In genomic region chr8:123799434-123799833, GRCm38 (mm10) we compare ENCODE assay signal across 27 mouse cellular contexts. TPM values are rescaled to one million over a fixed set of nuclear protein-coding genes. Genes with fewer than 3 reads are reported as not detected.
DNase-seq lines count a peak whose midpoint lies in the region; ATAC-seq lines count a peak whose summit lies in the region.
"Had no signal": no experiment of that assay in that cellular context is flagged by ENCODE, and none has a peak within 500 bp of the region (broad histone marks: within the 10 kb centered on the region; RNA-seq: fewer than 3 reads in every experiment).

No protein-coding gene starts in this region.

- H3K4me1 ChIP-seq in intestine, embryonic 16.5 days (ENCODE audit: control insufficient read depth, insufficient read depth, low read length) = peaks cover 12% of the 10 kb centered on the region
- H3K4me1 ChIP-seq in intestine, embryonic 15.5 days (replicated peaks) = peaks cover 6% of the 10 kb centered on the region
- peaks cover 9% of the 10 kb centered on the region; the same call in 1 of the 2 replicates for H3K4me1 ChIP-seq in embryonic facial prominence, embryonic 14.5 days (ENCODE audit: control insufficient read depth, insufficient read depth, low read length)
- peaks cover 44% of the 10 kb centered on the region for H3K4me1 ChIP-seq in liver, embryonic 13.5 days (replicated peaks)
- 0 out of 2 replicates have a peak, but pooled peaks cover 2% of the 10 kb centered on the region for H3K4me1 ChIP-seq in neural tube, embryonic 15.5 days
- H3K4me1 ChIP-seq: forebrain, embryonic 12.5 days; heart, embryonic 10.5 days; heart, embryonic 15.5 days; stomach, embryonic 15.5 days had no signal

- H3K36me3 ChIP-seq in intestine, embryonic 16.5 days (ENCODE audit: control insufficient read depth, insufficient read depth, low read length) = no peaks in the 10 kb centered on the region
- H3K36me3 ChIP-seq in intestine, embryonic 15.5 days = no peaks in the 10 kb centered on the region
- H3K36me3 ChIP-seq in embryonic facial prominence, embryonic 14.5 days (ENCODE audit: control insufficient read depth, insufficient read depth, low read length) = no peaks in the 10 kb centered on the region
- H3K36me3 ChIP-seq in liver, embryonic 13.5 days = no peaks in the 10 kb centered on the region
- no peaks in the 10 kb centered on the region for H3K36me3 ChIP-seq in neural tube, embryonic 15.5 days
- H3K36me3 ChIP-seq: forebrain, embryonic 12.5 days; G1E; heart, embryonic 10.5 days; heart, embryonic 15.5 days; limb, embryonic 12.5 days; stomach, embryonic 15.5 days had no signal

- DNase-seq in embryonic facial prominence, embryonic 14.5 days (ENCODE audit: low spot score) = no peak
- no peak for DNase-seq in liver, embryonic 13.5 days
- DNase-seq in heart, adult 8-10 months (ENCODE audit: low spot score) = no peak
- no peak for DNase-seq in spleen, adult 12 weeks (ENCODE audit: low spot score)
- DNase-seq: adrenal gland, postnatal 14 days; cerebellum, adult 18-20 months; cerebellum, postnatal 10 days; gastrocnemius, postnatal 14 days; kidney, adult 9 months; kidney, postnatal 10 days; lung, postnatal 36 days; right cerebral cortex, adult 18-20 months; thymus, postnatal 36 days had no signal

- no peak overlapping the region for H3K4me3 ChIP-seq in intestine, embryonic 16.5 days (ENCODE audit: low read length)
- no peak overlapping the region for H3K4me3 ChIP-seq in intestine, embryonic 15.5 days (replicated peaks)
- H3K4me3 ChIP-seq in embryonic facial prominence, embryonic 14.5 days (ENCODE audit: low read depth, low read length) = no peak overlapping the region
- H3K4me3 ChIP-seq in liver, embryonic 13.5 days (replicated peaks) = no peak overlapping the region
- no peak overlapping the region for H3K4me3 ChIP-seq in neural tube, embryonic 15.5 days (replicated peaks)
- H3K4me3 ChIP-seq: erythroblast, embryonic 14.5 days; forebrain, embryonic 12.5 days; heart, embryonic 10.5 days; heart, embryonic 15.5 days; limb, embryonic 12.5 days; stomach, embryonic 15.5 days had no signal

- 0 out of 2 replicates have a peak overlapping the region, but pooled peaks have one; percentile 14 for H3K9ac ChIP-seq in intestine, embryonic 16.5 days (ENCODE audit: low read depth, low read length)
- no peak overlapping the region for H3K9ac ChIP-seq in intestine, embryonic 15.5 days
- H3K9ac ChIP-seq in embryonic facial prominence, embryonic 14.5 days (ENCODE audit: low read depth, low read length) = no peak overlapping the region
- no peak overlapping the region for H3K9ac ChIP-seq in liver, embryonic 13.5 days
- no peak overlapping the region for H3K9ac ChIP-seq in neural tube, embryonic 15.5 days (replicated peaks)
- H3K9ac ChIP-seq: forebrain, embryonic 12.5 days; heart, embryonic 15.5 days; limb, embryonic 12.5 days; liver, embryonic 14.5 days; stomach, embryonic 15.5 days had no signal

- H3K9me3 ChIP-seq in intestine, embryonic 16.5 days (ENCODE audit: control insufficient read depth, low read length) = no peaks in the 10 kb centered on the region; the same call in 1 of the 2 replicates
- H3K9me3 ChIP-seq in intestine, embryonic 15.5 days = no peaks in the 10 kb centered on the region; the same call in 1 of the 2 replicates
- H3K9me3 ChIP-seq in embryonic facial prominence, embryonic 14.5 days (ENCODE audit: control insufficient read depth, low read length) = no peaks in the 10 kb centered on the region
- H3K9me3 ChIP-seq in liver, embryonic 13.5 days (replicated peaks) = no peaks in the 10 kb centered on the region
- H3K9me3 ChIP-seq in neural tube, embryonic 15.5 days (replicated peaks) = no peaks in the 10 kb centered on the region
- H3K9me3 ChIP-seq: forebrain, embryonic 12.5 days; heart, embryonic 10.5 days; heart, embryonic 15.5 days; stomach, embryonic 15.5 days had no signal

- H3K4me2 ChIP-seq in intestine, embryonic 16.5 days (ENCODE audit: low read depth, low read length) = no peak overlapping the region
- no peak overlapping the region for H3K4me2 ChIP-seq in intestine, embryonic 15.5 days (replicated peaks)
- H3K4me2 ChIP-seq in embryonic facial prominence, embryonic 14.5 days (ENCODE audit: low read depth, low read length) = no peak overlapping the region
- H3K4me2 ChIP-seq in liver, embryonic 13.5 days = no peak overlapping the region
- no peak overlapping the region for H3K4me2 ChIP-seq in neural tube, embryonic 15.5 days
- H3K4me2 ChIP-seq: forebrain, embryonic 12.5 days; heart, embryonic 15.5 days; limb, embryonic 12.5 days; midbrain, embryonic 11.5 days; stomach, embryonic 15.5 days had no signal

- WGBS in intestine, embryonic 16.5 days = 70% methylated on average over 6 of the region's 6 CpGs
- WGBS in intestine, embryonic 15.5 days = 74% methylated on average over 6 of the region's 6 CpGs
- 46% methylated on average over 6 of the region's 6 CpGs for WGBS in embryonic facial prominence, embryonic 14.5 days
- WGBS in liver, embryonic 13.5 days (ENCODE audit: insufficient replicate concordance) = 75% methylated on average over 6 of the region's 6 CpGs
- WGBS in neural tube, embryonic 15.5 days = 89% methylated on average over 6 of the region's 6 CpGs

- H3K27me3 ChIP-seq in intestine, embryonic 16.5 days (replicated peaks; ENCODE audit: control insufficient read depth, insufficient read depth, low read length) = no peaks in the 10 kb centered on the region
- no peaks in the 10 kb centered on the region for H3K27me3 ChIP-seq in intestine, embryonic 15.5 days (replicated peaks)
- no peaks in the 10 kb centered on the region for H3K27me3 ChIP-seq in embryonic facial prominence, embryonic 14.5 days (replicated peaks; ENCODE audit: control insufficient read depth, insufficient read depth, low read length)
- H3K27me3 ChIP-seq in liver, embryonic 13.5 days = no peaks in the 10 kb centered on the region
- no peaks in the 10 kb centered on the region for H3K27me3 ChIP-seq in neural tube, embryonic 15.5 days (replicated peaks)
- H3K27me3 ChIP-seq: forebrain, embryonic 12.5 days; heart, embryonic 15.5 days; limb, embryonic 12.5 days; stomach, embryonic 15.5 days had no signal

- no peak for ATAC-seq in intestine, embryonic 16.5 days
- ATAC-seq in intestine, embryonic 15.5 days = no peak
- ATAC-seq in embryonic facial prominence, embryonic 14.5 days (ENCODE audit: low read depth) = no peak
- ATAC-seq in liver, embryonic 13.5 days (ENCODE audit: low read depth) = no peak
- no peak for ATAC-seq in neural tube, embryonic 15.5 days (ENCODE audit: low FRiP score)
- ATAC-seq: hindbrain, embryonic 16.5 days; midbrain, embryonic 16.5 days had no signal

- peak overlapping the region; percentile 4; the same call in 1 of the 2 replicates for H3K27ac ChIP-seq in intestine, embryonic 16.5 days (ENCODE audit: low read length)
- no peak overlapping the region for H3K27ac ChIP-seq in intestine, embryonic 15.5 days
- H3K27ac ChIP-seq in embryonic facial prominence, embryonic 14.5 days (replicated peaks; ENCODE audit: low read depth, low read length) = peak overlapping the region; percentile 28; the same call in 1 of the 2 replicates
- peak overlapping the region; percentile 81 for H3K27ac ChIP-seq in liver, embryonic 13.5 days
- H3K27ac ChIP-seq in neural tube, embryonic 15.5 days (replicated peaks) = no peak overlapping the region
- H3K27ac ChIP-seq: forebrain, embryonic 12.5 days; heart, embryonic 10.5 days; heart, embryonic 15.5 days; limb, embryonic 12.5 days; stomach, embryonic 15.5 days had no signal

RNA-seq across cellular contexts. Expression of gene Rab4a, which starts 6.4 kb away (rescaled TPM):
- 66.9 and 71.9 TPM in 2 replicates for polyA plus RNA-seq in intestine, embryonic 16.5 days (2015; fragmentation: Nextera tagmentation; extraction: Ambion mirVana)
- 53.1 and 54.8 TPM in 2 replicates for polyA plus RNA-seq in intestine, embryonic 15.5 days (2015; fragmentation: Nextera tagmentation; extraction: Ambion mirVana)
- polyA plus RNA-seq in embryonic facial prominence, embryonic 14.5 days (2014; fragmentation: Nextera tagmentation; extraction: Ambion mirVana) = 46.6 and 46.8 TPM in 2 replicates
- 30.8 and 31.7 TPM in 2 replicates for polyA plus RNA-seq in liver, embryonic 13.5 days (2015; fragmentation: Nextera tagmentation; extraction: Ambion mirVana)
- total RNA-seq in heart, adult 8-10 months (2022) = 10 to 100 TPM in 3 of 4 experiments, 1 to 10 TPM in 1; 9.4 to 14.1 (median 11.6) TPM
- polyA plus RNA-seq in neural tube, embryonic 15.5 days (2015; fragmentation: Nextera tagmentation; extraction: Ambion mirVana) = 78.2 and 87.0 TPM in 2 replicates

Comparison
In these comparisons a context has a peak if more than half of its experiments do, and no peak if none do; other contexts are left out.
1. H3K27ac ChIP-seq: peak in intestine, embryonic 16.5 days (single experiment), embryonic facial prominence, embryonic 14.5 days (single experiment) and liver, embryonic 13.5 days (single experiment); none in intestine, embryonic 15.5 days (single experiment) and neural tube, embryonic 15.5 days (single experiment).